Mouse (Mus musculus) MEL (cell line): Measurements from ENCODE around the gene Sh3bgrl. TPM values are rescaled to one million over a fixed set of nuclear protein-coding genes. Genes with fewer than 3 reads are reported as not detected.

Source experiments
- DNase-seq: peaks from one replicate; pipeline ENCODE4 v3.0.0; 2011; ENCODE audit warnings: low read depth, low spot score
- H3K27ac ChIP-seq: 2 replicates; pipeline ENCODE4 v1.5.1; 2012; ENCODE audit warnings: low read depth, mild to moderate bottlenecking, control low read depth, low read length, moderate library complexity; ENCODE audit not compliant: control insufficient read depth
- H3K27me3 ChIP-seq, 2 experiments: fragments of 150-350 bp in 1 of 2; sonication (generic) in 1 of 2; 2 replicates each; pipeline ENCODE4 v1.6.1; 2012; ENCODE audit warnings: low read length in 2 of 2, mild to moderate bottlenecking in 2 of 2, improper control_type of control experiment in 1 of 2, moderate library complexity in 1 of 2; ENCODE audit not compliant: insufficient read depth in 2 of 2, control insufficient read depth in 1 of 2
- H3K36me3 ChIP-seq, 2 experiments: 2 replicates each; pipeline ENCODE4 v1.6.1; 2012 to 2014; ENCODE audit warnings: low read length in 2 of 2, improper control_type of control experiment in 1 of 2, inconsistent platforms in 1 of 2, mild to moderate bottlenecking in 1 of 2; ENCODE audit not compliant: insufficient read depth in 2 of 2, control insufficient read depth in 1 of 2
- H3K4me1 ChIP-seq, 2 experiments: fragments of 150-350 bp in 1 of 2; sonication (generic) in 1 of 2; 2 replicates each; pipeline ENCODE4 v1.6.1; 2012; ENCODE audit warnings: low read length in 2 of 2, improper control_type of control experiment in 1 of 2, mild to moderate bottlenecking in 1 of 2; ENCODE audit not compliant: insufficient read depth in 2 of 2, control insufficient read depth in 1 of 2
- H3K4me3 ChIP-seq, 2 experiments: fragments of 150-350 bp in 1 of 2; sonication (generic) in 1 of 2; 2 replicates each; pipeline ENCODE4 v1.5.1; 2012; ENCODE audit warnings: low read depth in 2 of 2, low read length in 2 of 2, mild to moderate bottlenecking in 2 of 2, moderate library complexity in 2 of 2, control low read depth in 1 of 2, improper control_type of control experiment in 1 of 2; ENCODE audit not compliant: control insufficient read depth in 1 of 2, insufficient read depth in 1 of 2
- H3K79me2 ChIP-seq: 2 replicates; pipeline ENCODE4 v1.6.1; 2012; ENCODE audit warnings: mild to moderate bottlenecking, low read length, moderate library complexity; ENCODE audit not compliant: control insufficient read depth, poor library complexity, insufficient read depth
- H3K9ac ChIP-seq: 2 replicates; pipeline ENCODE4 v1.6.1; 2012; ENCODE audit warnings: low read depth, mild to moderate bottlenecking, control low read depth, low read length, moderate library complexity; ENCODE audit not compliant: control insufficient read depth, poor library complexity, severe bottlenecking
- H3K9me3 ChIP-seq: fragments of 150-350 bp; sonication (generic); replicated peaks from 2 replicates; pipeline ENCODE4 v1.6.1; 2012; ENCODE audit warnings: mild to moderate bottlenecking, low read length, improper control_type of control experiment, moderate library complexity; ENCODE audit not compliant: insufficient read depth
- BHLHE40 ChIP-seq: IDR thresholded peaks from 2 replicates; pipeline ENCODE4 v1.6.1; 2012; ENCODE audit warnings: low read depth, mild to moderate bottlenecking, inconsistent platforms, low read length, improper control_type of control experiment, borderline replicate concordance
- CHD1 ChIP-seq: IDR thresholded peaks from 2 replicates; pipeline ENCODE4 v1.6.1; 2012; ENCODE audit warnings: low read depth, mild to moderate bottlenecking, inconsistent platforms, low read length, improper control_type of control experiment
- CHD2 ChIP-seq: IDR thresholded peaks from 2 replicates; pipeline ENCODE4 v1.6.1; 2011; ENCODE audit warnings: low read length, improper control_type of control experiment
- E2F4 ChIP-seq: IDR thresholded peaks from 2 replicates; pipeline ENCODE4 v1.6.1; 2011; ENCODE audit warnings: low read depth, low read length, improper control_type of control experiment, borderline replicate concordance
- ELF1 ChIP-seq: IDR thresholded peaks from 2 replicates; pipeline ENCODE4 v1.6.1; 2014; ENCODE audit warnings: low read depth, mild to moderate bottlenecking, inconsistent platforms, low read length, improper control_type of control experiment, moderate library complexity
- EP300 ChIP-seq, 2 experiments: IDR thresholded peaks; 2 replicates each; pipeline ENCODE4 v1.6.1; 2011; ENCODE audit warnings: improper control_type of control experiment in 2 of 2, low read length in 2 of 2, low read depth in 1 of 2, mild to moderate bottlenecking in 1 of 2
- ETS1 ChIP-seq: IDR thresholded peaks from 2 replicates; pipeline ENCODE4 v1.6.1; 2012; ENCODE audit warnings: low read depth, mild to moderate bottlenecking, inconsistent platforms, low read length, improper control_type of control experiment, moderate library complexity
- GABPA ChIP-seq: IDR thresholded peaks from 2 replicates; pipeline ENCODE4 v1.6.1; 2012; ENCODE audit warnings: low read depth, mild to moderate bottlenecking, inconsistent platforms, low read length, improper control_type of control experiment, moderate library complexity
- GATA1 ChIP-seq: IDR thresholded peaks from 2 replicates; pipeline ENCODE4 v1.6.1; 2011; ENCODE audit warnings: low read depth, low read length, improper control_type of control experiment
- JUND ChIP-seq: IDR thresholded peaks from 2 replicates; pipeline ENCODE4 v1.6.1; 2011; ENCODE audit warnings: low read depth, mild to moderate bottlenecking, improper control_type of control experiment, low read length
- KAT2A ChIP-seq: conservative IDR thresholded peaks from 2 replicates; pipeline ENCODE4 v1.6.1; 2012; ENCODE audit warnings: low read depth, low read length, improper control_type of control experiment, inconsistent platforms
- MAX ChIP-seq: IDR thresholded peaks from 2 replicates; pipeline ENCODE4 v1.6.1; 2011; ENCODE audit warnings: low read length, improper control_type of control experiment
- MAZ ChIP-seq: IDR thresholded peaks from 2 replicates; pipeline ENCODE4 v1.6.1; 2012; ENCODE audit warnings: low read depth, mild to moderate bottlenecking, inconsistent platforms, low read length, improper control_type of control experiment
- MEF2A ChIP-seq: IDR thresholded peaks from 2 replicates; pipeline ENCODE4 v1.6.1; 2014; ENCODE audit warnings: low read depth, mild to moderate bottlenecking, inconsistent platforms, low read length, improper control_type of control experiment; ENCODE audit not compliant: poor library complexity, insufficient replicate concordance, severe bottlenecking; ENCODE audit errors: extremely low read depth
- MYB ChIP-seq: IDR thresholded peaks from 2 replicates; pipeline ENCODE4 v1.6.1; 2011; ENCODE audit warnings: mild to moderate bottlenecking, low read depth, low read length, improper control_type of control experiment
- NELFE ChIP-seq: IDR thresholded peaks from 2 replicates; pipeline ENCODE4 v1.6.1; 2011; ENCODE audit warnings: low read depth, low read length, improper control_type of control experiment
- NRF1 ChIP-seq: IDR thresholded peaks from 2 replicates; pipeline ENCODE4 v1.6.1; 2014; ENCODE audit warnings: low read depth, mild to moderate bottlenecking, inconsistent platforms, low read length, improper control_type of control experiment, moderate library complexity; ENCODE audit not compliant: poor library complexity, insufficient read depth, severe bottlenecking
- POLR2A ChIP-seq, 2 experiments: IDR thresholded peaks; 2 replicates each; pipeline ENCODE4 v1.6.1; 2011 to 2012; ENCODE audit warnings: low read length in 2 of 2, mild to moderate bottlenecking in 2 of 2, control low read depth in 1 of 2, improper control_type of control experiment in 1 of 2, low read depth in 1 of 2, moderate library complexity in 1 of 2; ENCODE audit not compliant: control insufficient read depth in 1 of 2, insufficient read depth in 1 of 2, poor library complexity in 1 of 2
- POLR2AphosphoS5 ChIP-seq: IDR thresholded peaks from 2 replicates; pipeline ENCODE4 v1.6.1; 2012; ENCODE audit warnings: low read depth, borderline replicate concordance, mild to moderate bottlenecking, inconsistent platforms, low read length, moderate library complexity, mixed read lengths
- RAD21 ChIP-seq: IDR thresholded peaks from 2 replicates; pipeline ENCODE4 v1.6.1; 2011; ENCODE audit warnings: mild to moderate bottlenecking, low read depth, low read length, improper control_type of control experiment
- TAL1 ChIP-seq: IDR thresholded peaks from 2 replicates; pipeline ENCODE4 v1.6.1; 2012; ENCODE audit warnings: mild to moderate bottlenecking, inconsistent platforms, low read length, moderate library complexity, mixed read lengths
- TBP ChIP-seq: IDR thresholded peaks from 2 replicates; pipeline ENCODE4 v1.8.0; 2011; ENCODE audit warnings: low read depth, low read length, improper control_type of control experiment
- UBTF ChIP-seq: IDR thresholded peaks from 2 replicates; pipeline ENCODE4 v1.6.1; 2012; ENCODE audit warnings: low read depth, mild to moderate bottlenecking, inconsistent platforms, low read length, improper control_type of control experiment, moderate library complexity, borderline replicate concordance; ENCODE audit not compliant: insufficient read depth
- USF1 ChIP-seq: IDR thresholded peaks from 2 replicates; pipeline ENCODE4 v1.6.1; 2014; ENCODE audit warnings: low read depth, mild to moderate bottlenecking, inconsistent platforms, low read length, improper control_type of control experiment, moderate library complexity
- ZKSCAN1 ChIP-seq: IDR thresholded peaks from 2 replicates; pipeline ENCODE4 v1.6.1; 2012; ENCODE audit warnings: low read depth, mild to moderate bottlenecking, inconsistent platforms, low read length, improper control_type of control experiment, moderate library complexity
- ZMIZ1 ChIP-seq: IDR thresholded peaks from 2 replicates; pipeline ENCODE4 v1.6.1; 2012; ENCODE audit warnings: low read depth, mild to moderate bottlenecking, inconsistent platforms, low read length, improper control_type of control experiment, moderate library complexity
- ZNF384 ChIP-seq: IDR thresholded peaks from 2 replicates; pipeline ENCODE4 v1.6.1; 2012; ENCODE audit warnings: low read depth, mild to moderate bottlenecking, inconsistent platforms, low read length, improper control_type of control experiment
- polyA plus RNA-seq, 2 experiments: library from polyadenylated mRNA; stranded (reverse) in 1 of 2; unstranded in 1 of 2; fragments of >175 nt in 1 of 2; fragments of >200 nt in 1 of 2; gene quantifications; 2 replicates each; pipeline versions ENCODE4 v1.2.1 to v1.2.4; 2012; ENCODE audit warnings: low replicate concordance in 2 of 2, low read depth in 1 of 2; ENCODE audit not compliant: insufficient read length in 2 of 2, insufficient read depth in 1 of 2, missing spikeins in 1 of 2
- total RNA-seq: library from RNA; depleted of rRNA; stranded (reverse); fragments of 300-350 nt; gene quantifications from 2 replicates; pipeline ENCODE4 v1.2.3, GENCODE M21; 2012

The Sh3bgrl gene
- total and polyA plus RNA-seq, 3 experiments, result 50.5 to 126 (median 83.6) TPM

- Histone ChIP-seq H3K4me3 (no peak overlapping the region), H3K27me3 (no peaks in the 10 kb centered on the region), H3K9me3 (no peaks in the 10 kb centered on the region), H3K27ac (no peak overlapping the region), H3K36me3 (peaks cover 0 to 13% of the 10 kb centered on the region in 2 experiments; a peak in 3 of 4 replicates), H3K9ac (no peak overlapping the region), H3K79me2 (peaks cover 18% of the 10 kb centered on the region), H3K4me1 (peaks cover 6 to 7% of the 10 kb centered on the region in 2 experiments)
- DNase-seq, result no peak
- TF ChIP-seq GABPA (no peak), ZNF384 (no peak), RAD21 (no peak), KAT2A (no peak), POLR2AphosphoS5 (no peak), ETS1 (no peak), ZMIZ1 (no peak), MAX (no peak), CHD1 (no peak), TAL1 (no peak), NRF1 (no peak), MEF2A (no peak), GATA1 (no peak), CHD2 (no peak), POLR2A (IDR thresholded peaks at IDR 0.05; ENCODE audit: control insufficient read depth in 1 of 2, insufficient read depth in 1 of 2, low read depth in 1 of 2, low read length in 2 of 2, poor library complexity in 1 of 2) (no peak), USF1 (no peak), NELFE (no peak), MYB (no peak)
Observed at GRCm38 (mm10) chrX:109132463-109132862, 37.3 kb downstream of the Sh3bgrl start.

GRCm38 (mm10) chrX:109133500-109133899, 38.3 kb downstream of the Sh3bgrl start:
- TF ChIP-seq RAD21 (no peak), EP300 (IDR thresholded peaks at IDR 0.05; ENCODE audit: low read depth in 1 of 2, low read length in 2 of 2) (no peak), MYB (no peak), ELF1 (no peak), POLR2AphosphoS5 (no peak), CHD1 (no peak), BHLHE40 (no peak), GABPA (no peak), GATA1 (no peak), TAL1 (no peak), JUND (no peak), MAZ (no peak), TBP (no peak), NELFE (no peak), NRF1 (no peak), ZKSCAN1 (no peak), E2F4 (no peak), UBTF (no peak)
- TF ChIP-seq, all 39 proteins: peak for 0
- H3K4me1 ChIP-seq, result peaks cover 0 to 3% of the 10 kb centered on the region in 2 experiments; a peak in 2 of 4 replicates
- H3K4me3 ChIP-seq, result no peak overlapping the region

More at GRCm38 (mm10) chrX:109133500-109133899, 38.3 kb downstream of the Sh3bgrl start:
- no peaks in the 10 kb centered on the region for H3K9me3 ChIP-seq
- H3K79me2 ChIP-seq, result peaks cover 18% of the 10 kb centered on the region
- no peak overlapping the region for H3K27ac ChIP-seq
- DNase-seq, result no peak
- H3K36me3 ChIP-seq, result peaks cover 0 to 4% of the 10 kb centered on the region in 2 experiments; a peak in 2 of 4 replicates
- H3K27me3 ChIP-seq, result no peaks in the 10 kb centered on the region
- no peak overlapping the region for H3K9ac ChIP-seq
